Mouse (Mus musculus) intestine, embryonic 14.5 days (tissue): ENCODE measurements around the gene Oaf. TPM values are rescaled to one million over a fixed set of nuclear protein-coding genes. Genes with fewer than 3 reads are reported as not detected.
A peak's percentile ranks its signal among the peaks of the same experiment; 100 is the strongest.

Source experiments
- ATAC-seq: fragments of 200-750 bp; cut with Nextera tagmentation; replicated peaks from 2 replicates; pipeline ENCODE4 v1.8.0; 2017; ENCODE audit warnings: low read depth, moderate number of reproducible peaks, moderate TSS enrichment, moderate library complexity; ENCODE audit not compliant: low FRiP score, low TSS enrichment
- DNase-seq: peaks from one replicate; pipeline ENCODE4 v3.0.0-alpha.2; 2018; ENCODE audit warnings: low spot score
- H3K27ac ChIP-seq: fragments of 300-500 bp; sonication (generic); 2 replicates; pipeline ENCODE4 v1.5.1; 2014; ENCODE audit warnings: low read depth, mild to moderate bottlenecking, control low read depth
- H3K27me3 ChIP-seq: fragments of 300-500 bp; sonication (generic); replicated peaks from 2 replicates; pipeline ENCODE4 v1.6.1; 2014; ENCODE audit warnings: low read length, control low read depth; ENCODE audit not compliant: control insufficient read depth, insufficient read depth
- H3K36me3 ChIP-seq: fragments of 300-500 bp; sonication (generic); 2 replicates; pipeline ENCODE4 v1.6.1; 2014; ENCODE audit warnings: low read length, control low read depth; ENCODE audit not compliant: control insufficient read depth, insufficient read depth
- H3K4me1 ChIP-seq: fragments of 300-500 bp; sonication (generic); replicated peaks from 2 replicates; pipeline ENCODE4 v1.6.1; 2014; ENCODE audit warnings: low read length, control low read depth, mixed read lengths; ENCODE audit not compliant: control insufficient read depth, insufficient read depth
- H3K4me2 ChIP-seq: fragments of 300-500 bp; sonication (generic); 2 replicates; pipeline ENCODE4 v1.6.1; 2014; ENCODE audit warnings: low read length
- H3K4me3 ChIP-seq: fragments of 300-500 bp; sonication (generic); 2 replicates; pipeline ENCODE4 v1.5.1; 2014; ENCODE audit warnings: low read depth, low read length, control low read depth, mixed read lengths
- H3K9ac ChIP-seq: fragments of 300-500 bp; sonication (generic); 2 replicates; pipeline ENCODE4 v1.6.1; 2014; ENCODE audit warnings: mild to moderate bottlenecking, low read length
- H3K9me3 ChIP-seq: fragments of 300-500 bp; sonication (generic); 2 replicates; pipeline ENCODE4 v1.6.1; 2016; ENCODE audit warnings: low read length, control low read depth; ENCODE audit not compliant: control insufficient read depth
- WGBS: fragments of 180-500 bp; shearing (Covaris S2); extraction: QIAGEN DNeasy Blood & Tissue Kit; methylation state at CpG from one replicate; pipeline ENCODE4 v1.1.7; 2014; 5-methylcytosine and 5-hydroxymethylcytosine counted together
- polyA plus RNA-seq: library from polyadenylated mRNA; unstranded; fragments of >200 nt; fragmentation: Nextera tagmentation; extraction: Ambion mirVana; gene quantifications from 2 replicates; pipeline ENCODE4 v1.2.1, GENCODE M21; 2014

The Oaf gene
- polyA plus RNA-seq, 1 experiment from 2014 or later: 108 TPM

GRCm38 (mm10) chr9:43225481-43225880 is 14.2 kb downstream of the Oaf start:
- peaks cover 57% of the 10 kb centered on the region for H3K4me1 ChIP-seq
- H3K9ac ChIP-seq: peak overlapping the region; percentile 14; the same call in 1 of the 2 replicates
- no peaks in the 10 kb centered on the region for H3K27me3 ChIP-seq
- H3K36me3 ChIP-seq: peaks cover 54% of the 10 kb centered on the region
- H3K4me2 ChIP-seq: no peak overlapping the region; the same call in 1 of the 2 replicates
- 11% methylated on average over 2 of the region's 2 CpGs for WGBS
- ATAC-seq (no peak), DNase-seq (no peak)
- no peak overlapping the region for H3K4me3 ChIP-seq
- H3K9me3 ChIP-seq: no peaks in the 10 kb centered on the region
- H3K27ac ChIP-seq: peak overlapping the region; percentile 67; the same call in 1 of the 2 replicates

- Histone ChIP-seq H3K9ac (peak overlapping the region; percentile 14; the same call in 1 of the 2 replicates), H3K4me1 (peaks cover 50% of the 10 kb centered on the region), H3K4me3 (no peak overlapping the region), H3K36me3 (peaks cover 59% of the 10 kb centered on the region), H3K4me2 (no peak overlapping the region), H3K9me3 (no peaks in the 10 kb centered on the region), H3K27me3 (no peaks in the 10 kb centered on the region), H3K27ac (peak overlapping the region; percentile 67; the same call in 1 of the 2 replicates)
- ATAC-seq: no peak
- WGBS: 47% methylated on average over 11 of the region's 11 CpGs
- no peak for DNase-seq
These were observed 14.8 kb downstream of the Oaf start for GRCm38 (mm10) chr9:43224771-43225355.

- peaks cover 57% of the 10 kb centered on the region for H3K36me3 ChIP-seq
- no peak for ATAC-seq
- no peak for DNase-seq
- H3K27me3 ChIP-seq: no peaks in the 10 kb centered on the region
- H3K4me3 ChIP-seq: no peak overlapping the region
- H3K4me2 ChIP-seq: no peak overlapping the region
- no peak overlapping the region for H3K9ac ChIP-seq
- WGBS: 47% methylated on average over 8 of the region's 8 CpGs
- H3K4me1 ChIP-seq: peaks cover 34% of the 10 kb centered on the region
- H3K9me3 ChIP-seq: no peaks in the 10 kb centered on the region
- H3K27ac ChIP-seq: 0 out of 2 replicates have a peak overlapping the region, but pooled peaks have one; percentile 11
These were observed 17.3 kb downstream of the Oaf start for GRCm38 (mm10) chr9:43222429-43222715.

- no peak overlapping the region for H3K9ac ChIP-seq
- H3K27me3 ChIP-seq: no peaks in the 10 kb centered on the region
- DNase-seq (peak; percentile 99), ATAC-seq (peak; percentile 67)
- no peak overlapping the region for H3K4me2 ChIP-seq
- no peak overlapping the region for H3K4me3 ChIP-seq
- 43% methylated on average over 18 of the region's 18 CpGs for WGBS
- 0 out of 2 replicates have a peak overlapping the region, but pooled peaks have one; percentile 11 for H3K27ac ChIP-seq
- peaks cover 55% of the 10 kb centered on the region for H3K36me3 ChIP-seq
- H3K9me3 ChIP-seq: no peaks in the 10 kb centered on the region
- H3K4me1 ChIP-seq: peaks cover 30% of the 10 kb centered on the region
These were observed 17.9 kb downstream of the Oaf start for GRCm38 (mm10) chr9:43221643-43222428.

- 26% methylated on average over 11 of the region's 11 CpGs for WGBS
- DNase-seq: peak; percentile 74
- Histone ChIP-seq H3K9me3 (no peaks in the 10 kb centered on the region), H3K4me1 (peaks cover 15% of the 10 kb centered on the region), H3K9ac (no peak overlapping the region), H3K4me2 (peak overlapping the region; percentile 11), H3K36me3 (no peaks in the 10 kb centered on the region), H3K4me3 (no peak overlapping the region), H3K27me3 (peaks cover 6% of the 10 kb centered on the region), H3K27ac (peak overlapping the region; percentile 49)
- 0 out of 2 replicates have a peak, but pooled peaks have one; percentile 14 for ATAC-seq
These were observed 28.8 kb downstream of the Oaf start for GRCm38 (mm10) chr9:43210771-43211450.

- DNase-seq (peak; percentile 71), ATAC-seq (peak; percentile 67)
- peaks cover 12% of the 10 kb centered on the region for H3K27me3 ChIP-seq
- H3K4me2 ChIP-seq: peak within 1 kb of the TSS; percentile 11
- 10% methylated on average over 13 of the region's 13 CpGs for WGBS
- peaks cover 21% of the 10 kb centered on the region for H3K4me1 ChIP-seq
- H3K36me3 ChIP-seq: no peaks in the 10 kb centered on the region
- H3K4me3 ChIP-seq: no peak within 1 kb of the TSS
- H3K9me3 ChIP-seq: no peaks in the 10 kb centered on the region
- H3K27ac ChIP-seq: peak within 1 kb of the TSS; percentile 49
- no peak within 1 kb of the TSS for H3K9ac ChIP-seq
These were observed 29.5 kb downstream of the Oaf start, which contains the start of gene Pou2f3 for GRCm38 (mm10) chr9:43210190-43210682. Gene Pou2f3, minus strand, starts transcription at chr9:43210369.

- DNase-seq: no peak
- Histone ChIP-seq H3K9ac (peak overlapping the region; percentile 21; the same call in 1 of the 2 replicates), H3K36me3 (no peaks in the 10 kb centered on the region), H3K4me2 (peak overlapping the region; percentile 72), H3K27ac (no peak overlapping the region), H3K4me1 (peaks cover 22% of the 10 kb centered on the region), H3K27me3 (peaks cover 26% of the 10 kb centered on the region), H3K9me3 (no peaks in the 10 kb centered on the region), H3K4me3 (peak overlapping the region; percentile 33)
- ATAC-seq: no peak
- WGBS: 2% methylated on average over 15 of the region's 15 CpGs
These were observed 33.7 kb downstream of the Oaf start for GRCm38 (mm10) chr9:43206022-43206390.

GRCm38 (mm10) chr9:43205343-43206021 is 34.2 kb downstream of the Oaf start:
- H3K4me1 ChIP-seq: peaks cover 18% of the 10 kb centered on the region
- H3K9ac ChIP-seq: peak overlapping the region; percentile 21
- no peaks in the 10 kb centered on the region for H3K36me3 ChIP-seq
- H3K27me3 ChIP-seq: peaks cover 26% of the 10 kb centered on the region
- no peaks in the 10 kb centered on the region for H3K9me3 ChIP-seq
- H3K27ac ChIP-seq: no peak overlapping the region
- peak; percentile 70 for DNase-seq
- peak overlapping the region; percentile 72 for H3K4me2 ChIP-seq
- WGBS: 2% methylated on average over 36 of the region's 41 CpGs
- H3K4me3 ChIP-seq: peak overlapping the region; percentile 33
- ATAC-seq: peak; percentile 48
